Mouse (Mus musculus): ENCODE measurements around the gene Tenm2. TPM values are rescaled to one million over a fixed set of nuclear protein-coding genes. Genes with fewer than 3 reads are reported as not detected.

The Tenm2 gene
- polyA plus RNA-seq, 1 experiment: 0.32 TPM

- Histone ChIP-seq H3K27me3 (ENCODE audit: control insufficient read depth, insufficient read depth, low read length) (no peaks in the 10 kb centered on the region), H3K36me3 (ENCODE audit: control insufficient read depth, insufficient read depth, low read length) (no peaks in the 10 kb centered on the region), H3K4me3 (ENCODE audit: control insufficient read depth, low read depth, low read length) (no peak overlapping the region), H3K4me1 (ENCODE audit: control insufficient read depth, insufficient read depth, low read length) (no peaks in the 10 kb centered on the region), H3K27ac (ENCODE audit: control insufficient read depth, insufficient read depth, low read depth, low read length) (no peak overlapping the region)
- TF ChIP-seq CTCF (IDR thresholded peaks at IDR 0.05; ENCODE audit: control insufficient read depth, insufficient read depth, insufficient replicate concordance, low read depth, low read length) (no peak), POLR2A (IDR thresholded peaks at IDR 0.05; ENCODE audit: control insufficient read depth, low read depth, low read length) (no peak)
Measured at GRCm38 (mm10) chr11:37031305-37032055, 204.3 kb downstream of the Tenm2 start.

- H3K27me3 ChIP-seq (ENCODE audit: control insufficient read depth, insufficient read depth, low read length): no peaks in the 10 kb centered on the region
- H3K36me3 ChIP-seq (ENCODE audit: control insufficient read depth, insufficient read depth, low read length): no peaks in the 10 kb centered on the region
- no peak for TF ChIP-seq CTCF (IDR thresholded peaks at IDR 0.05; ENCODE audit: control insufficient read depth, insufficient read depth, insufficient replicate concordance, low read depth, low read length)
- no peak for TF ChIP-seq POLR2A (IDR thresholded peaks at IDR 0.05; ENCODE audit: control insufficient read depth, low read depth, low read length)
- no peak overlapping the region for H3K4me3 ChIP-seq (ENCODE audit: control insufficient read depth, low read depth, low read length)
- H3K4me1 ChIP-seq (ENCODE audit: control insufficient read depth, insufficient read depth, low read length): no peaks in the 10 kb centered on the region
- H3K27ac ChIP-seq (ENCODE audit: control insufficient read depth, insufficient read depth, low read depth, low read length): no peak overlapping the region
Measured at GRCm38 (mm10) chr11:37011900-37012299, 223.9 kb downstream of the Tenm2 start.

GRCm38 (mm10) chr11:37009243-37009642, 226.5 kb downstream of the Tenm2 start:
- TF ChIP-seq POLR2A (IDR thresholded peaks at IDR 0.05; ENCODE audit: control insufficient read depth, low read depth, low read length) (no peak), CTCF (IDR thresholded peaks at IDR 0.05; ENCODE audit: control insufficient read depth, insufficient read depth, insufficient replicate concordance, low read depth, low read length) (no peak)
- Histone ChIP-seq H3K4me3 (ENCODE audit: control insufficient read depth, low read depth, low read length) (no peak overlapping the region), H3K4me1 (ENCODE audit: control insufficient read depth, insufficient read depth, low read length) (no peaks in the 10 kb centered on the region), H3K27ac (ENCODE audit: control insufficient read depth, insufficient read depth, low read depth, low read length) (no peak overlapping the region), H3K27me3 (ENCODE audit: control insufficient read depth, insufficient read depth, low read length) (no peaks in the 10 kb centered on the region), H3K36me3 (ENCODE audit: control insufficient read depth, insufficient read depth, low read length) (no peaks in the 10 kb centered on the region)

- Histone ChIP-seq H3K27me3 (ENCODE audit: control insufficient read depth, insufficient read depth, low read length) (no peaks in the 10 kb centered on the region), H3K4me1 (ENCODE audit: control insufficient read depth, insufficient read depth, low read length) (no peaks in the 10 kb centered on the region), H3K27ac (ENCODE audit: control insufficient read depth, insufficient read depth, low read depth, low read length) (no peak overlapping the region), H3K36me3 (ENCODE audit: control insufficient read depth, insufficient read depth, low read length) (no peaks in the 10 kb centered on the region), H3K4me3 (ENCODE audit: control insufficient read depth, low read depth, low read length) (no peak overlapping the region)
- no peak for TF ChIP-seq POLR2A (IDR thresholded peaks at IDR 0.05; ENCODE audit: control insufficient read depth, low read depth, low read length)
- no peak for TF ChIP-seq CTCF (IDR thresholded peaks at IDR 0.05; ENCODE audit: control insufficient read depth, insufficient read depth, insufficient replicate concordance, low read depth, low read length)
Measured at GRCm38 (mm10) chr11:36997668-36998067, 238.1 kb downstream of the Tenm2 start.

GRCm38 (mm10) chr11:36990895-36991294, 244.9 kb downstream of the Tenm2 start:
- H3K4me3 ChIP-seq (ENCODE audit: control insufficient read depth, low read depth, low read length): no peak overlapping the region
- H3K27ac ChIP-seq (ENCODE audit: control insufficient read depth, insufficient read depth, low read depth, low read length): no peak overlapping the region
- no peaks in the 10 kb centered on the region for H3K36me3 ChIP-seq (ENCODE audit: control insufficient read depth, insufficient read depth, low read length)
- TF ChIP-seq CTCF (IDR thresholded peaks at IDR 0.05; ENCODE audit: control insufficient read depth, insufficient read depth, insufficient replicate concordance, low read depth, low read length) (no peak), POLR2A (IDR thresholded peaks at IDR 0.05; ENCODE audit: control insufficient read depth, low read depth, low read length) (no peak)
- no peaks in the 10 kb centered on the region for H3K4me1 ChIP-seq (ENCODE audit: control insufficient read depth, insufficient read depth, low read length)
- no peaks in the 10 kb centered on the region for H3K27me3 ChIP-seq (ENCODE audit: control insufficient read depth, insufficient read depth, low read length)

- no peaks in the 10 kb centered on the region for H3K4me1 ChIP-seq (ENCODE audit: control insufficient read depth, insufficient read depth, low read length)
- TF ChIP-seq POLR2A (IDR thresholded peaks at IDR 0.05; ENCODE audit: control insufficient read depth, low read depth, low read length) (no peak), CTCF (IDR thresholded peaks at IDR 0.05; ENCODE audit: control insufficient read depth, insufficient read depth, insufficient replicate concordance, low read depth, low read length) (no peak)
- H3K36me3 ChIP-seq (ENCODE audit: control insufficient read depth, insufficient read depth, low read length): no peaks in the 10 kb centered on the region
- no peak overlapping the region for H3K4me3 ChIP-seq (ENCODE audit: control insufficient read depth, low read depth, low read length)
- no peak overlapping the region for H3K27ac ChIP-seq (ENCODE audit: control insufficient read depth, insufficient read depth, low read depth, low read length)
- no peaks in the 10 kb centered on the region for H3K27me3 ChIP-seq (ENCODE audit: control insufficient read depth, insufficient read depth, low read length)
Measured at GRCm38 (mm10) chr11:36988776-36989565, 246.8 kb downstream of the Tenm2 start.

- Histone ChIP-seq H3K27me3 (ENCODE audit: control insufficient read depth, insufficient read depth, low read length) (no peaks in the 10 kb centered on the region), H3K4me1 (ENCODE audit: control insufficient read depth, insufficient read depth, low read length) (no peaks in the 10 kb centered on the region), H3K27ac (ENCODE audit: control insufficient read depth, insufficient read depth, low read depth, low read length) (no peak overlapping the region), H3K36me3 (ENCODE audit: control insufficient read depth, insufficient read depth, low read length) (no peaks in the 10 kb centered on the region), H3K4me3 (ENCODE audit: control insufficient read depth, low read depth, low read length) (no peak overlapping the region)
- no peak for TF ChIP-seq CTCF (IDR thresholded peaks at IDR 0.05; ENCODE audit: control insufficient read depth, insufficient read depth, insufficient replicate concordance, low read depth, low read length)
- TF ChIP-seq POLR2A (IDR thresholded peaks at IDR 0.05; ENCODE audit: control insufficient read depth, low read depth, low read length): no peak
Measured at GRCm38 (mm10) chr11:36974142-36974541, 261.6 kb downstream of the Tenm2 start.

Measured in testis, adult 2 months (tissue).